Mouse (Mus musculus) adipocyte (in vitro differentiated cells): ENCODE data around the gene Gemin6.
"Not testable (repeated sequence)": the region's sequence is repeated elsewhere in the genome, so short reads cannot be mapped to it uniquely, and the experiment has no call there.

Source experiments
- DNase-seq: peaks from one replicate; pipeline ENCODE4 v3.0.0-alpha.2; 2016; ENCODE audit warnings: low spot score

Gene Gemin6

GRCm38 (mm10) chr17:80224326-80225116 is at the start of gene Gemin6:
Gene Gemin6 (plus strand): TSS chr17:80224441.
- peak; percentile 88 for DNase-seq

GRCm38 (mm10) chr17:80174699-80175385 is 49.4 kb upstream of the Gemin6 start:
- DNase-seq = no peak

- DNase-seq = no peak
Observed at GRCm38 (mm10) chr17:80175386-80175739, 48.9 kb upstream of the Gemin6 start.

DNA sequence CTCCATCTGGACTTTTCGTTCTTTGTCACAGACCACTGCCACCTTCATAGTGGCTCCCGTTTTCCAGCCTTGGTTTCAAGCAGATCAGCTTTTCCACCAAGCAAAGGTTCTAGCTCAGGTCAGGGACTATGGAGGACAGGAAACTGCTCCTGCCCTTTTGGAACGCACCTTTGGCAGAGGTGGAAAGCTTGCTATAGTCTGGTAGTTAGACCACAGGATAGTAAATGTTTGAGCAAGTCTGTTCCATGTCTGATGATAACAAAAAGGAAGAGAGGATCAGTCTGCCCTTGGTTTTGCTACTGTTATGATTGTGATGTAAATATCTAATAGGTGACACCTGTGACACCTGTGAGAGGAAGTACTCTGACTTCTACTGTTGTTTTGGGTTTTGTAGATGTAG is 48.3 kb upstream of the Gemin6 start:
- DNase-seq = no peak

GRCm38 (mm10) chr17:80178846-80179245 is 45.4 kb upstream of the Gemin6 start:
- not testable (repeated sequence) for DNase-seq

- DNase-seq = peak; percentile 87
Observed at GRCm38 (mm10) chr17:80179959-80180358, 44.3 kb upstream of the Gemin6 start.

DNA sequence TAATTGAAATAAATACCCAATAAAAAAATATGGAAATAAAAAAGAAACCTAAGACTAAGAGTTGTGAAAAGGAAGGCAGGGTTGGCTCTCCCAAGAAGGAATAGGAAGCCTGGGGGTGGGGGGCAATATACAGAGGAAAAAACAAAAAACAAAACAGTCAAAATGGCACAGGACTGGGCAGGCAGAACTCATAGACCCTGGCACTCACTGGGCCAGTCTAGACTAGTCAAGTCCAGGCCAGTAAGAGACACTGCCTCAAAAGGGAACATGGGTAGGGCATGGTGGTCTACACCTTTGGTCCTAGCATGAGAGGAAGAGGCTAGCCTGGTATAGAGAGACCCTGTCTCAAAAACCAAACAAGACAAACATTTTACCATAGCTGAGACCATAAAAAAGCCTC is 43.8 kb upstream of the Gemin6 start:
- no peak for DNase-seq

GRCm38 (mm10) chr17:80183615-80184014 is 40.6 kb upstream of the Gemin6 start:
- DNase-seq = no peak

DNA sequence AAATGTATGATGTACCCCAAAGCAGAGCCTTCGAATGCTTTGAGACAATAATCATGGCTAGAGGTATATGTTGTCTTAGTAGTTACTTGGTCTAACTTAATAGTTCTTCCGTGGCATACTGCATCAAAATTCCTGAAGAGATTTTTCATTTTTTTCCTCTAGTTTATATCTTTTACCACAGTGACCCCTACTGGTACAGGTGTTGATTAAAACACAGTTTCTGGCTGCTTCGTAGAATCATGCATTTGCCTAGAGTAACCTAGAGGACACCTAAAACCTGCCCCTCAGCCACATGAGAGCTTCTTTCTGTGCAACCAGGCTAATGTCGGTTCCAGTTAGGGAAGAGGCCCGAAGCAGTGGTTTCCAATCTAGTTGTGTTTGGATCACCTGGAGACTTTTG is 31.2 kb upstream of the Gemin6 start:
- peak; percentile 54 for DNase-seq

DNA sequence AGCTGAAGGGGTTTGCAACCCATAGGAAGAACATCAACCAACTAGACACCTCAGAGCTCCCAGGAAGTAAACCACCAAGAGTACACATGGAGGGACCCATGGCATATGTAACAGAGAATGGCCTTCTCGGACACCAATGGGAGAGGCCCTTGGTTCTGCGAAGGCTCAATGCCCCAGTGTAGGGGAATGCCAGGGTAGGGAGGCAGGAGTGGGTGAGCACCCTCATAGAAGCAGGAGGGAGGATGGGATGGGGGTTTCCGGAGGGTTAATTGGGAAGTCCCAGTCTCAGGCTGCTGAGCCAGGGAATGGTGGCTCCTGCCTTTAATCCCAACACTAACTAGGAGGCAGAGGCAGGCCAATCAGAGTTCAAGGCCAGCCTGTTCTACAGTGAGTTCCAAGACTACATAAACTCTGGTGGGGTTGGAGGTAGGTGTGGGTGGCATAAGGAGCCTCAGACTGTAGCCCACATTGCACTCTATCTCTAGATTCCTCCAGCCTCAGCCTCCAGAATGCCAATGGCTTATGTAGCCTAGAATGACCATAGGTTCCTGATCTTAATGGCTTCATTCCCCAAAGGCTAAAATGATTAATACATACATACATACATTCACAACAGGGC is 25.0 kb upstream of the Gemin6 start:
- no peak for DNase-seq

GRCm38 (mm10) chr17:80205657-80206056 is 18.6 kb upstream of the Gemin6 start:
- no peak for DNase-seq

GRCm38 (mm10) chr17:80206301-80206670 is 18.0 kb upstream of the Gemin6 start:
- no peak for DNase-seq

DNA sequence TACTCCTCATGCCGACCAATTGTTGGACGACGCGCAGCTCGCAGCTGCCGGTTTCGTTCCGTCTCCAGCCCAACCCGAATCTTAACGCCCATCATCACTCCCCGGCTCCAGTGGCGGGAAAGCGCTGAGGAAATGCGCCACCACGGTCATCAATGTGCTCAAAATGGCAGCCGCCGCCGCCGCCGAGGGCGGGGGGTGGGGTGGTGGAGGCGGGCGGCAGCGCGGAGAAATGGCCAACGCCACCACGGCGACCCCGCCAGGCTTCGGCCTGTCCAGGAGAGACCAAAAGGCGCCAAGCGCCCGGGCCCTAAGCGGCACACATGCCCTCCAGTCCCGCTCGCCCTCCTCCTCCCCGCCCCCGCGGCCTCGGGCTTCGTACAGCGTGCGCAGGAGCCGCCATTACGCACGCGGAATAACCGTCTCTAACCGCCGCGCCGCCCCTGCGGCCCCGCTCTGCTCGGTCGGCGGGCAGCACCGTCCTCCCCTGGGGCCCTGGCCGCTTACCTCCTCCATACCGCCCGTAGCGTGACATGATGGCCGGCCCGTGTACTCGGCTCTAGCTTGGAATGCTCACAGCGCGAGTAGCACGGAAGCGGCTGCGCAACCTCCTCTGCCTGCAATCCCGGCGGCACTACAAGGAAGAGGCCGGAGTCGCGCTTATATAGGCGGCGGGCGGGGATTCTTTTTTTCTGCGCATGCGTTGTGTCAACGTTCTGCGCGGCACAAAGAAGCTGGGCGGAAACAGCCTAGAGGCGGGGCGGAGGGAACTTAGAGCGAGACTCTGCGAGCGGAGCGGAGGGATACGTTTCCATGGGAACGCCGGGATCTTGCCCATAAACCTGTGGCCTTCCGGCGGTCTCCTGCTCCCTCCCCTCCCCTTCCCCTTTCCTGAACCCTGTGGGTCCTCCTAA is 17.3 kb upstream of the Gemin6 start, which contains the start of the genes Srsf7 and Ttc39d:
Srsf7 (minus strand) TSS at position 637 of the 911 bp plus-strand sequence.
Ttc39d (plus strand) TSS at position 790 of the 911 bp plus-strand sequence.
- DNase-seq = peak; percentile 99

DNA sequence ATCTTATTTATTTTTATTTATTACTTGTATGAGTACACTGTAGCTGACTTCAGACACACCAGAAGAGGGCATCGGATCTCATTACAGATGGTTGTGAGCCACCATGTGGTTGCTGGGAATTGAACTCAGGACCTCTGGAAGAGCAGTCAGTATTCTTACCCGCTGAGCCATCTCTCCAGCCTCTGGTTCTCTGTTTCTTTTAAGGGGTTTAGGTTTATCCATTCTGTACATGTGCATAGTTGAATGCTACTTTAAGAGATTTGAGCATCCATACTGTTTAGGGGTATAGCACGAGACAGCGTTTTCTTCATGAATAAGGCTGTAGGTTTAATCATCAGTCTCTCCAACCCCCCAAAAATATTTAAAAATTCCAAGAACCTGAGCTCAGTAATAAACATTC is 10.2 kb upstream of the Gemin6 start:
- DNase-seq = not testable (repeated sequence)

DNA sequence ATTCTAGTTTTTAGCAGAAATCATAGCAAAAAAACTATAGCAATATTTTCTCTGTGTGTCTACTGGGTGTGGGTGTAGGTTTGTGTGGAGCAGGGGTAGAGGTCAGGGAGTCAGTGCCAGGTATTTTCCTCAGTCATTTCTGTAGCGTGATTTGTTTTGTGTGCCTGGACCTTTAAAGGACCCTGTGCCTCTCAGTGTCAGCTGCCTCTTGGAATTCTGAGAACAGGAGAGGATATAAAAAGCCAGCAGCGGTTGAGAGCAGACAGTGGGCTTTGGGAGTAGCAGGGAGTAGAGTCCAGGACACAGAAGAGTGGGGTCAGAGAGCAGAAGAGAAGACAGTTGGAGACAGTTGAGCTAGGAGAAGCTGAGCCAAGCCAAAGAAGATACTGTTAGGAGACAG is 4.1 kb upstream of the Gemin6 start:
- no peak for DNase-seq

DNA sequence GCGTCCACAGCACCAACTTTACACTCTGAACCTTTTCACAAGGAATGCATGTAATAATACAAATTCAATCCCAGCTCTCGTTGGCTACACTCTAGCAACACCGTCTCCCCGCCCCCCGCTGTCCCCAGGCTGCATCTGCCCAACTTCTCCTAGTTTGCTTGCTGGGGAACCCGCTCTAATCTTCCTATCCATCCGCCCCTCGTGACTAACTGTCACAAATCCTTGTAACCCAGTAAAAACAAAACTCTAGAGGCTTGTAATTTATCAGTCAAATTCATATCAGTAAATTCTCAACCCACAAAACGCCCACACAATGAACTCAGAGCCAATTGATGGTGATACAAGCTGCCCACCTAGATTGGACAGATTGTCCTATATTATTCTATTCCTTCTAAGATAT is 3.0 kb upstream of the Gemin6 start:
- DNase-seq = no peak

DNA sequence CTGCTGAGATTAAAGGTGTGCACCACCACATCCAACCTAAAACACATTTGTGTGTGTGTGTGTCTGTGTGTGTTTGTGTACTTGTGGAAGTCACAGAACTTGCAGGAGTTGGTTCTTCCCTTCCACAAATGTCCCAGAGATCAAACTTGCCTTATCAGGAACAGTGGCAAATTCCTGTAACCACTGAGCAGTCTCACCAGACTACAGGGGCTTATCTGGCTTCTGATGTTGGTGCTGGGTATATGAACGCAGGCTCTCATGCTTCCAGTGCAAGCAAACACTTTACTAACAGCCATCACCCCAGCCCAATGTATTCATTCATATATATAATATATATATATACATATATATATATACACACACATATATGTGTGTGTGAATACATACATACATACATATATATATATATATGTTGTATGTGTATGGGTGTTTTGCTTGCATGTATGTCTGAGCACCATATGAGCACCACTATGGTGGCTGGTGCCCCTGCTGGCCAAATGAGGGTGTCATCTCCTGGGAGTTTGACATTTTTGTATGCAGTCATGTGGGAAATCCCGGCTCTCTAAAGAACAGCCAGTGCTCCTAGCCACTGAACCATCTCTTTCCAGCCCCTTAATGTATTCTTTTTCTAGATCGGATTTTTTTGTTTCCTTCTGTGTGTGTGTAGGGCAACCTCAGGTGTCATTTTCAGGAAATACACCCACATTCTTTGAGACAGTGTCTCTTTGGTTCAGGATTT is 2.2 kb upstream of the Gemin6 start:
- DNase-seq = no peak

DNA sequence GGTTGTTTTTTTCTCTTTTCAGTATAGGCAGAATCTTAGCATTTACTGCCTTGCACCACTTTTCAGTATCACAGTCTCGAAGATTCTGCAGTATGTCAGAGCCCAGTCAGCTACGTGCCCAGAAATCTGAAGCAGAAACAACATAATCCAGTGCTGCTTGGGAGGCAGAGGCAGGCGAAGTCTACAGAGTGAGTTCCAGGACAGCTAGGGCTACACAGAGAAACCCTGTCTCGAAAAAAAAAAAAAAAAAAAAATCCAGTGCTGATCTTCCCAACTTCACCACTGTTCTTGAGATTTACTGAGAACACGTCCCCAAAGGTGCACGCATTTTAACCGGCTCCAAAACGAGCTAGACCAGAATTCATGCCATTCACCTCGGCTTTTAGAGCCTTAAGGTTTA is 412 bp upstream of the Gemin6 start:
- DNase-seq = no peak

DNA sequence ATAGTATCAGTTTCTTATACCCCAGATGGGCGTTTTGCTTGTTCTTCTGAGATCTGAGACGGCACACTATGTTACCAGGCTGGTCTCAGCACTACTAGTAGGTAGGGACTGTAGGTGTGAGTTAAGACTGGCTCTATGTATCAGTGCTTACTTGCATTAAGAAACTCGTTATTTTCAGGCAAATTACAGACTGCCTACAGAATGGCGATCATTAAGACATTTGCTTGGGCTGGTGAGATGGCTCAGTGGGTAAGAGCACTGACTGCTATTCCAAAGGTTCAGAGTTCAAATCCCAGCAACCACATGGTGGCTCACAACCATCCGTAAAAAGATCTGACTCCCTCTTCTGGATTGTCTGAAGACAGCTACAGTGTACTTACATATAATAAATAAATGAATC is 901 bp downstream of the Gemin6 start:
- not testable (repeated sequence) for DNase-seq

DNA sequence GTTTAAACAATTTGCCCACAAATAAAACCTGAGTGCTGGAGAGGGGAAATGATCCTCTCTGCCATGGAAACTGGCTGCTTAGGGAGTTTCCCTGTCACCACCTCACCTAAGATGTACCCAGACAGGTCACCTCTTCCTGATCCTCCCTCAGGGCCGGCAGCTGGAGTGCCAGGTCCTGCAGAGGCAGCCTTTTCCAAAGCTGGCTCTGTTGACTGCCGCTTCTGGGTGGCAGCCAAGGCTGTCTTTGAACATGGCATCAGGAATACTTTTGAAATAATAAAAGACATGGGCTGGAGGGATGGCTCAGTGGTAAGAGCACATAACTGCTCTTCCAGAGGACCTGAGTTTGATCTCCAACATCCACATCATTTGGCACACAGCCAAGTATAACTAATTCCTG is 5.2 kb downstream of the Gemin6 start:
- peak; percentile 42 for DNase-seq

- no peak for DNase-seq
Observed at GRCm38 (mm10) chr17:80233844-80234243, 9.6 kb downstream of the Gemin6 start.
